Mouse (Mus musculus) granulocyte monocyte progenitor cell, adult 5-6 weeks (primary cell): Measurements from ENCODE around the gene Wscd2. TPM values are rescaled to one million over a fixed set of nuclear protein-coding genes. Genes with fewer than 3 reads are reported as not detected.

Experiments used
- ATAC-seq: replicated peaks from 2 replicates; pipeline ENCODE4 v1.8.0; 2016; ENCODE audit warnings: mild to moderate bottlenecking, moderate TSS enrichment, inconsistent platforms; ENCODE audit not compliant: poor library complexity, severe bottlenecking
- total RNA-seq, 2 experiments: library from RNA; stranded (forward) in 1 of 2; stranded (reverse) in 1 of 2; fragments of 200-712, 200-1000 nt in 1 of 2; fragments of >200 nt in 1 of 2; fragmentation: Nextera tagmentation in 1 of 2; gene quantifications; 2 replicates each; pipeline ENCODE4 v1.2.3; 2014 to 2017

The Wscd2 gene
- total RNA-seq, 2 experiments from 2014 or later = not detected

- ATAC-seq = no peak
Observed at GRCm38 (mm10) chr5:113479075-113479474, 11.1 kb upstream of the Wscd2 start.

- ATAC-seq = no peak
Observed at GRCm38 (mm10) chr5:113480451-113480850, 9.7 kb upstream of the Wscd2 start.

- no peak for ATAC-seq
Observed at GRCm38 (mm10) chr5:113485584-113486162, 4.5 kb upstream of the Wscd2 start.

GRCm38 (mm10) chr5:113487879-113488278 is 2.3 kb upstream of the Wscd2 start:
- no peak for ATAC-seq

GRCm38 (mm10) chr5:113489617-113490016 is 516 bp upstream of the Wscd2 start:
- no peak for ATAC-seq

GRCm38 (mm10) chr5:113490467-113491260 is 531 bp downstream of the Wscd2 start:
- ATAC-seq = no peak

GRCm38 (mm10) chr5:113491552-113491951 is 1.4 kb downstream of the Wscd2 start:
- ATAC-seq = no peak

GRCm38 (mm10) chr5:113491988-113492387 is 1.9 kb downstream of the Wscd2 start:
- ATAC-seq = no peak

- no peak for ATAC-seq
Observed at GRCm38 (mm10) chr5:113492417-113493035, 2.4 kb downstream of the Wscd2 start.

GRCm38 (mm10) chr5:113493997-113494396 is 3.9 kb downstream of the Wscd2 start:
- ATAC-seq = no peak

GRCm38 (mm10) chr5:113496926-113497325 is 6.8 kb downstream of the Wscd2 start:
- ATAC-seq = no peak

- no peak for ATAC-seq
Observed at GRCm38 (mm10) chr5:113499421-113499820, 9.3 kb downstream of the Wscd2 start.

- ATAC-seq = no peak
Observed at GRCm38 (mm10) chr5:113503276-113503675, 13.1 kb downstream of the Wscd2 start.

- ATAC-seq = no peak
Observed at GRCm38 (mm10) chr5:113504654-113505053, 14.5 kb downstream of the Wscd2 start.

- no peak for ATAC-seq
Observed at GRCm38 (mm10) chr5:113506065-113506464, 15.9 kb downstream of the Wscd2 start.

- no peak for ATAC-seq
Observed at GRCm38 (mm10) chr5:113506779-113507178, 16.6 kb downstream of the Wscd2 start.

GRCm38 (mm10) chr5:113509167-113509566 is 19.0 kb downstream of the Wscd2 start:
- no peak for ATAC-seq

GRCm38 (mm10) chr5:113513640-113514039 is 23.5 kb downstream of the Wscd2 start:
- no peak for ATAC-seq

GRCm38 (mm10) chr5:113514062-113514461 is 23.9 kb downstream of the Wscd2 start:
- ATAC-seq = no peak

- no peak for ATAC-seq
Observed at GRCm38 (mm10) chr5:113516119-113516872, 26.2 kb downstream of the Wscd2 start.

GRCm38 (mm10) chr5:113516873-113517336 is 26.8 kb downstream of the Wscd2 start:
- no peak for ATAC-seq
